Mouse (Mus musculus) MEL-GATA-1-ER (cell line): ENCODE results near the gene St3gal5.
"Not testable (repeated sequence)": the region's sequence is repeated elsewhere in the genome, so short reads cannot be mapped to it uniquely, and the experiment has no call there.

Source experiments
- DNase-seq: peaks from one replicate; pipeline ENCODE4 v3.0.0-alpha.2; 2012; ENCODE audit warnings: low read depth; ENCODE audit errors: extremely low read depth

St3gal5 gene

GRCm38 (mm10) chr6:72130056-72130455 lies 32.7 kb downstream of the St3gal5 start:
- DNase-seq: no peak

- no peak for DNase-seq
Measured at GRCm38 (mm10) chr6:72132671-72133214, 35.4 kb downstream of the St3gal5 start.

- DNase-seq: peak; percentile 30
Measured at GRCm38 (mm10) chr6:72134850-72135515, 37.6 kb downstream of the St3gal5 start.

DNA sequence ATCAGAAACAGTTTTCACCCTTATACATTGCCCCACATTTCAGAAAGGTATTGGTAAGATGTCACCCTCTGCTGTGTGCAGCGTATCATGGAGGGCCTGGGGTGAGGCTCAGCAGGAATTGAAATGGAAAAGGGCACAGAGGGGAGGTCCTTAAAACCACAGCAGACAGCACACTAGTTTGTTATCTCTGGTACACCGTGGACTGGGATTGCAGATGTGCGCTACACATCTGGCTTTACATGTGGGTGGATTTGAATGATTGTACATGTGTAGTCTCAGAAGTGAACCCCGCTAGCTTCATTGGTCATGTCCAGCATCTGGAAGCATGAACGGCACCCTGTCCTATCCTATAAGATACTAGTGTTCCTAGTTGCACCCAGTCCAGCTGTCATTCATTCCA lies 38.6 kb downstream of the St3gal5 start:
- no peak for DNase-seq

- no peak for DNase-seq
Measured at GRCm38 (mm10) chr6:72136543-72136942, 39.2 kb downstream of the St3gal5 start.

- peak; percentile 56 for DNase-seq
Measured at GRCm38 (mm10) chr6:72139508-72140193, 42.3 kb downstream of the St3gal5 start.

DNA sequence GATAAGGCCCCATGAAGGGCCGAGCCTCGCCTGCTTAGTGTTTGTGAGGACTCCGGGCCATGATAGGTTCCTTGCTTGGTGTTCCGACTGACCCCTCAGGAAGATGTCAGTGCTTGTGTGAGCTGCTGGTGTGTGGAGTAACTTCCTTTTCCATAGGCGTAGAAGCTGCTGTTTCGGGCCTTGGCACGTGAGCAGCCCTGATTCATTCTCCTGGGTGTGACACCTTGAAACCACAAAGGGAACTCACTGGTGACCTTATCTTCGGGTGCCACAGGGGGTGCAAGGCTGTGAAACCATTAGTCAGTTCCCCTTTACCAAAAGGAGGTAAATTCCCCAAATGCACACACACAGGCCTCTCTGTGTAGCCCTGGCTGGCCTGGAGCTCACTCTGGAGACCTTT lies 43.0 kb downstream of the St3gal5 start:
- DNase-seq: peak; percentile 88

- DNase-seq: no peak
Measured at GRCm38 (mm10) chr6:72141191-72141590, 43.8 kb downstream of the St3gal5 start.

DNA sequence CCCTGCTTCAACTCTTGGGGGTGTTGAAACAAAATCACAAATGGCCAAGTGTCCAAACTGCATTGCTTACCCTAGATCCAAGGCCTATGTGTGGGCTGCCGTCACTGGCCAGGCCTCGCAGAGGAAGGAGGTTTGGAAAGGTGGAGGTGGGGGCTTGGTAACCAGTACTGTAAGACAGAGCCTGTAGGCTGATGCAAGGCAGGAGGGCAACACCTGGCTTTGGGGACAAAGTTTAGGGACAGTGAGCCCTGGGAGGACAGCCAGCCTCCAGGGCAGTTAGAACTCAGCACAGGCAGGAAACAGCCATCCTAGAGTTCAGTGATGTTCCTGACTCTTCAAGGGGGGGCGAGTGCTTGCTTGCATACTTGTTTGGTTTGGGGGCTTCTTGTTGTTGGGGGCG lies 45.2 kb downstream of the St3gal5 start:
- DNase-seq: no peak

- DNase-seq: no peak
Measured at GRCm38 (mm10) chr6:72144353-72144752, 47.0 kb downstream of the St3gal5 start.

DNA sequence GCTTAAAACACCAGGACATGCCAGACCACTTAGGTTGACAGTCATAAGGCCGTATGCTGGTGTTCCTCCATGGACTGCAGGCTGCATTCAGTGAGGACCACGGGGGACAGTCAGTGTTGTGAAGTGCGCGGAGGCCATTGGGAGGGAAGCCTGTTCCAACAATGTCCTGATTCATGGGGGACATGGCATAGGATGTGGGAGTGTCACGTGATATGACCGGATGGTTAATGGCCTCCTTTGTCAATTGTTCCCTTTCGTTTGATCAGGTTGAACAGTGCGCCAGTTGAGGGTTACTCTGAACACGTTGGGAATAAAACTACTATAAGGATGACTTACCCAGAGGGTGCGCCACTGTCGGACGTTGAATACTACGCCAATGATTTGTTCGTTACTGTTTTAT lies 49.4 kb downstream of the St3gal5 start:
- no peak for DNase-seq

- DNase-seq: no peak
Measured at GRCm38 (mm10) chr6:72148721-72149120, 51.3 kb downstream of the St3gal5 start.

GRCm38 (mm10) chr6:72149797-72150196 lies 52.4 kb downstream of the St3gal5 start:
- DNase-seq: no peak

- no peak for DNase-seq
Measured at GRCm38 (mm10) chr6:72152707-72153106, 55.3 kb downstream of the St3gal5 start.

GRCm38 (mm10) chr6:72153455-72153854 lies 56.1 kb downstream of the St3gal5 start:
- no peak for DNase-seq

GRCm38 (mm10) chr6:72154008-72154407 lies 56.6 kb downstream of the St3gal5 start:
- DNase-seq: not testable (repeated sequence)

- DNase-seq: no peak
Measured at GRCm38 (mm10) chr6:72154938-72155531, 57.6 kb downstream of the St3gal5 start.

GRCm38 (mm10) chr6:72155649-72156048 lies 58.3 kb downstream of the St3gal5 start:
- DNase-seq: no peak

- DNase-seq: no peak
Measured at GRCm38 (mm10) chr6:72158966-72159764, 61.8 kb downstream of the St3gal5 start.

DNA sequence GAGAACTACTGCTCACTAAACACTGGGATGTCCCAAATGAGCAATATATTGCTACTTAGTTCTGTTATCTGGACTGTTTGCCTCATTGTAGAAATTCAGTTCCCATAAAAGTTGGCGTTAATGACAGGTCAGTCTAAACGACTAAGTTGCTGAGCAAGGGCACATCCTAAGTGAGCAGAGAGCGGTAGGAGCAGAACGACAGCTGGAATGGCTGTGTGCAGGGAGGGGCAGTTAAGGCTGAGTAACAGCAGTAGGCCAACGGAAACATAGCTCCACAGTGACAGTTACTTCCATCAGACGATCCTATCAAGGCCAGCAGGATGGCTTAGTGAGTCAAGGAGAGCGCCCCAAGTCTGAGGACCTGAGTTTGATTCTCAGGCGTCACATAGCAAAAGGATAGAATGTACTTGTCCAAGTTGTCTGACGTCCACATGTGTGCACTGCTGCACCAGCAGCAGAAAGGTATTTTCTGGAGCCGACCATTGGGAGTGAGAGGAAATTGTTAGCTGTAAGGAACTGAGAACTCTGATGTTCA lies 62.5 kb downstream of the St3gal5 start:
- no peak for DNase-seq

- no peak for DNase-seq
Measured at GRCm38 (mm10) chr6:72160991-72161390, 63.6 kb downstream of the St3gal5 start.
